Mouse (Mus musculus) lung, adult 2 months (tissue): ENCODE results near the gene Arpp21.

Experiments used
- CTCF ChIP-seq: fragments of 200-500 bp; IDR thresholded peaks from 2 replicates; pipeline ENCODE4 v1.5.1; 2011; ENCODE audit warnings: mild to moderate bottlenecking, low read length, control low read depth; ENCODE audit not compliant: insufficient read depth
- POLR2A ChIP-seq: fragments of 200-500 bp; IDR thresholded peaks from 2 replicates; pipeline ENCODE4 v1.6.1; 2011; ENCODE audit warnings: low read depth, mild to moderate bottlenecking, control low read depth, low read length, borderline replicate concordance; ENCODE audit errors: extremely low read depth

GRCm38 (mm10) chr9:112230716-112231361 is 4.9 kb downstream of the Arpp21 start:
- no peak for TF ChIP-seq CTCF
- TF ChIP-seq POLR2A = no peak
